Mouse (Mus musculus) ES-E14 (cell line): ENCODE measurements at regions not wholly inside any gene's neighbourhood (a gene's known extent, or its start where the extent isn't known, plus 50 kb on each side); places are given as distances from the start of the nearest gene placed in this dataset.

Experiments used
- MAFK ChIP-seq: IDR thresholded peaks from 2 replicates; pipeline ENCODE4 v1.6.1; 2014; ENCODE audit warnings: mild to moderate bottlenecking, low read depth, low read length, inconsistent platforms; ENCODE audit not compliant: insufficient read depth
- ZC3H11A ChIP-seq: IDR thresholded peaks from 2 replicates; pipeline ENCODE4 v1.6.1; 2012; ENCODE audit warnings: low read depth, mild to moderate bottlenecking, inconsistent platforms, low read length, borderline replicate concordance
- ZNF384 ChIP-seq: IDR thresholded peaks from 2 replicates; pipeline ENCODE4 v1.6.1; 2012; ENCODE audit warnings: low read depth, low read length, inconsistent platforms

DNA sequence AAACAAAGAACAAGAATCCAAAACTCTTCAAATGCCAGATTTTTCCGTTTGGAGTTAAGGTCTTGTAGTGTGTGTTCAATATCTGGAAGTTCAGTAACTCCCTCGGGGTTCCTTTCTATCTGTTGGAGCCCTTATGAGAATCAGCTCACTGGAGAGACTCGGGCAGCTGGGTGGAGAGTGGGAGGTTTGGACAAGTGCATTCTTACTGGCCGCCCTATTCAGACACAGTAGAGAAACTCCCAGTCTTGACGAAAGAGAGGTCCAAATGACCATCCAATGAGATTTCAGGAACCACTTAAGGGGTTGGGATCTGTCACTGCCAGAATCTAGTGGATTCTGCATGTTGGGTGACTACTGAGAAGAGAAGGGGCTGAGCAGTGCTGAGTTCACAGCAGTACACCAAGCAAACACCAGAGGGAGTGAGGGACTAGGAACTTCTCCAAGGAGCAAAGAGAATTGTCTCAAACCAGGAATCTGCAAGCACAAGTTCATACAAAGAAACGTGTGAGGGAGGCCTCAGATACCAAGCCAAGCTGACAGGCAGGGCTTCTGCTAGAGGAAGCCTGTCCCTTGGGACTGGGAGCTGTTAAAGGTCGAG is 310.0 kb upstream of the Magi2 start:
- no peak for TF ChIP-seq MAFK
- no peak for TF ChIP-seq ZNF384
- peak; percentile 83; the same call in 1 of the 2 replicates for TF ChIP-seq ZC3H11A
